Mouse (Mus musculus) limb, embryonic 10.5 days (tissue): ENCODE results near the gene Tctn1. TPM values are rescaled to one million over a fixed set of nuclear protein-coding genes. Genes with fewer than 3 reads are reported as not detected.
A peak's percentile ranks its signal among the peaks of the same experiment; 100 is the strongest.

ENCODE experiments used
- DNase-seq: peaks from one replicate; pipeline ENCODE4 v3.0.0-alpha.2; 2017; ENCODE audit warnings: low spot score
- H3K27ac ChIP-seq: fragments of 300-500 bp; sonication (generic); 2 replicates; pipeline ENCODE4 v1.5.1; 2016; ENCODE audit warnings: mild to moderate bottlenecking
- H3K27me3 ChIP-seq: fragments of 300-500 bp; sonication (generic); 2 replicates; pipeline ENCODE4 v1.6.1; 2016; ENCODE audit warnings: low read depth, mild to moderate bottlenecking; ENCODE audit not compliant: poor library complexity, severe bottlenecking
- H3K36me3 ChIP-seq: fragments of 300-500 bp; sonication (generic); 2 replicates; pipeline ENCODE4 v1.6.1; 2016; ENCODE audit warnings: mild to moderate bottlenecking, moderate library complexity
- H3K4me1 ChIP-seq: fragments of 300-500 bp; sonication (generic); 2 replicates; pipeline ENCODE4 v1.6.1; 2016
- H3K4me3 ChIP-seq: fragments of 300-500 bp; sonication (generic); 2 replicates; pipeline ENCODE4 v1.5.1; 2016; ENCODE audit warnings: mild to moderate bottlenecking, moderate library complexity
- H3K9me3 ChIP-seq: fragments of 300-500 bp; sonication (generic); replicated peaks from 2 replicates; pipeline ENCODE4 v1.6.1; 2016; ENCODE audit warnings: mild to moderate bottlenecking
- WGBS: fragments of 180-500 bp; shearing (Covaris S2); methylation state at CpG from one replicate; pipeline ENCODE4 v1.1.7; 2016; 5-methylcytosine and 5-hydroxymethylcytosine counted together
- polyA plus RNA-seq: library from polyadenylated mRNA; unstranded; fragments of >200 nt; fragmentation: Nextera tagmentation; extraction: Ambion mirVana; gene quantifications from 2 replicates; pipeline ENCODE4 v1.2.1, GENCODE M21; 2016

Tctn1 gene
- polyA plus RNA-seq, 1 experiment from 2014 or later = 4.9 TPM

DNA sequence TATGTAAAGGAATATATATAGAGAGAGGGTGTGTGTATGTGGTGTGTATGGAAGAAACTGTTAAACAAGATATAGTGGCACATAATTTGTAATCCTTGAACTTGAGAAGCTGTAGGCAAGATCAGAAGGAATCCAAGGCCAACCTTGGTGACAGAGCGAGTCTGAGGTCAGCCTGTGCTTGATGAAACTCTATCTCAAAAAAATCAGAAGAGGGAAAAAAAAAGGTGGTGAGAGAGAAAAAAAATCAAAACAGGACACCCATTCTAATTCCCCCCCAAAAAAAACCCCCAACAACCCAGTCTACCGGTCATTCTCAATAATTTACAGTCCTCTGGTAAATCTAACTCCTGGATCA, 19.5 kb upstream of the Tctn1 start:
- Histone ChIP-seq H3K36me3 (peaks cover 21% of the 10 kb centered on the region), H3K4me3 (peak overlapping the region; percentile 99), H3K27ac (no peak overlapping the region), H3K9me3 (no peaks in the 10 kb centered on the region), H3K27me3 (0 out of 2 replicates have a peak, but pooled peaks cover 11% of the 10 kb centered on the region), H3K4me1 (peaks cover 31% of the 10 kb centered on the region)
- 36% methylated on average over 2 of the region's 2 CpGs for WGBS
- DNase-seq = no peak

DNA sequence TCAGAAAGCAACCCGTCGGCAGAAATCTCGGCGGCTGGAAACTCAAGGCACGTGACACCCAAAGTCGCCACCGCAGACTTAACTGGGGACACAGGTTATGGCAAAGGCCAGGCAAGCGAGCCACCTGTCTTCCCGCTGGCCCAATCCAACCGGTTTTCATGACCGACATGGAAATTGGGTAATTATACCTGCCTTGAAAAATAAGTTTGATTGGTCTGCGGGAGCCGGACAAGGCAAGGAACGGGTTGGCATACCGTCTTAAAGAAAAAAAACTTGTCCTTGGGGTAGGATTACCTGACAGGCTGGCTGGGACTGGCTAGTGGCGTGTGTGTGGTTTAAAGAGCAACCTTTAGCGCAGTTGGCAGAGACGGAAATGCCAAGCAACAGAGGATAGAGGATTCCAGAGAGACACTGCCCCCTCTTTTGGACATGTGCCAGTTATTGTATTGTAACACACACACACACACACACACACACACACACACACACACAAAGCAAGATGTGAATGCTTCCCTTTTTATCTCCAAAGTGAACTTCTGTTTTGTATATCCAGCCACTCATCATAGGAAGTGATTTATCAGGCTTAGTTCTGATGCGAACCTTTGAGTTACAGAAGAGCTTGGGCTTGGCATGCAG, 16.7 kb upstream of the Tctn1 start:
- 38% methylated on average over 19 of the region's 19 CpGs for WGBS

DNA sequence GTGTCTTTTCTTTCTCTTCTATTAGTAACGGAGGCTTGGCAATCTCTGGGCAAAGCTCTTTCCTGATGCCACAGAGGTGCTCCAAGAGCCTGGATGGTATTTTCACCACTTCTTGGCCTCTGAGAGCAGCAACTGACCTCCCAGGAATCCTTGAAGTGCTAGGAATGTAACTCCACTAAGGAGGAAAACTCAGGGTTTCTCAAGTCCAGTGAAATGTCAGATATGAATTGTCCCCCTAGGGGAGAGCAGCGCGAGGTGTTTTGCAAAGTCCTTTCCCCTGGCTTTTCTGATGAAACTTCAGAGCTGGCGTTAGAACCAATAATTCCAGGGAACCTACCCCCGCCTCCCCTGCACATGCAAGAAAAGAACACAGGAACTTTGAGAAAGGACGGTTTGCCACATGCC, 16.2 kb upstream of the Tctn1 start:
- 0 out of 2 replicates have a peak, but pooled peaks cover 11% of the 10 kb centered on the region for H3K27me3 ChIP-seq
- 52% methylated on average over 6 of the region's 6 CpGs for WGBS
- no peak for DNase-seq
- H3K9me3 ChIP-seq = no peaks in the 10 kb centered on the region
- peak overlapping the region; percentile 25 for H3K4me3 ChIP-seq
- H3K27ac ChIP-seq = no peak overlapping the region
- H3K36me3 ChIP-seq = no peaks in the 10 kb centered on the region
- peaks cover 27% of the 10 kb centered on the region for H3K4me1 ChIP-seq

More for the DNA sequence above, 16.7 kb upstream of the Tctn1 start:
- Histone ChIP-seq H3K9me3 (no peaks in the 10 kb centered on the region), H3K27me3 (0 out of 2 replicates have a peak, but pooled peaks cover 11% of the 10 kb centered on the region), H3K36me3 (no peaks in the 10 kb centered on the region), H3K4me1 (peaks cover 32% of the 10 kb centered on the region), H3K27ac (no peak overlapping the region), H3K4me3 (peak overlapping the region; percentile 25)
- peak; percentile 44 for DNase-seq

DNA sequence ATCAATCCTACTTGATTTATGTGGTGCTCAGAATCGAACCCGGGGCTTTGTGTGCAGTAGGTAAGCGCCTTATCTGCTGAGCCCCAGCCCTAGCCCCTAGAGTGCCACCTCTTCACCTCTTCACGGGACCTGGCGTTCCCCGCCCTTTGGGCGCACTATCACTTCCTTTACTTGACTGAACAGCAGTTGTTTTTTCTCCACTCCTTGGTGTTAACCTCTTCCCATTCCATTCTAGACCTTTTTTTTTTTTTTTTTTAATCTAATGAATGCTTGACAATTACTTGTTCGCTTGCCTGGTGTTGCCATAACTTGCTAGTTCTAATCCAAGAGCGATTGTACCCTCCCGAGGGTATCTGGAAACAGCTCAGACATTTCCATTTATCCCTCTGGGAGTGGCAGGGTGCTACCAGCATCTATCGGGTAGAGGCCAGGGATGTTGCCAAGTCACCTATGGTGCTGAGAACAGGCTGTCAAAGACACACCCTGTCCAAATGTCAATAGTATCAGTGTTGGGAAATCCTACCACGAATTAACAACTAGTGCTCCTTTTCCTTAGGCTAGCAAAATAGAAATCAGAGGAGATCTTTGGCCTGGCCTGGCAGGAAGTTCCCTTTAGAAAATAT, 15.7 kb upstream of the Tctn1 start:
- Histone ChIP-seq H3K27ac (no peak overlapping the region), H3K27me3 (0 out of 2 replicates have a peak, but pooled peaks cover 11% of the 10 kb centered on the region), H3K36me3 (no peaks in the 10 kb centered on the region), H3K4me3 (no peak overlapping the region), H3K9me3 (no peaks in the 10 kb centered on the region), H3K4me1 (peaks cover 22% of the 10 kb centered on the region)
- DNase-seq = no peak
- WGBS = 79% methylated on average over 12 of the region's 12 CpGs

DNA sequence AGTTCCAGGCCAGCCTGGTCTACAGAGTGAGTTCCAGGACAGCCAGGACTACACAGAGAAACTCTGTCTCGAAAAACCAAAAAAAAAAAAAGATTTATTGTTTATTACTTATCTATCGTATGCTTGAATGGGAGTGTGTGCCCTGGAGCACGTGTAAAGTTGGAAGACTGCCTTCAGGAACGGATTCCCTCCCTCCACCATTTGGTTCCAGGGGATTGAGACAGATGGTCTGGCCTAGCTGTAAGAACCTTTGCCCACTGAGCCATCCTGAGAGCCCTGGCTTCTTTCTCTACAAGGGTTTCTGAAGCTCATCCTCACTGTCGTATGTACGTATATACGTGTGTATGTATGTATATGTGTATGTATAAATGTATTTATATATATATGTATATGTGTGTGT, 14.7 kb upstream of the Tctn1 start:
- H3K9me3 ChIP-seq = no peaks in the 10 kb centered on the region
- H3K27ac ChIP-seq = no peak overlapping the region
- no peak for DNase-seq
- H3K36me3 ChIP-seq = no peaks in the 10 kb centered on the region
- no peak overlapping the region for H3K4me3 ChIP-seq
- 0 out of 2 replicates have a peak, but pooled peaks cover 11% of the 10 kb centered on the region for H3K27me3 ChIP-seq
- WGBS = 79% methylated on average over 7 of the region's 7 CpGs
- H3K4me1 ChIP-seq = peaks cover 22% of the 10 kb centered on the region

DNA sequence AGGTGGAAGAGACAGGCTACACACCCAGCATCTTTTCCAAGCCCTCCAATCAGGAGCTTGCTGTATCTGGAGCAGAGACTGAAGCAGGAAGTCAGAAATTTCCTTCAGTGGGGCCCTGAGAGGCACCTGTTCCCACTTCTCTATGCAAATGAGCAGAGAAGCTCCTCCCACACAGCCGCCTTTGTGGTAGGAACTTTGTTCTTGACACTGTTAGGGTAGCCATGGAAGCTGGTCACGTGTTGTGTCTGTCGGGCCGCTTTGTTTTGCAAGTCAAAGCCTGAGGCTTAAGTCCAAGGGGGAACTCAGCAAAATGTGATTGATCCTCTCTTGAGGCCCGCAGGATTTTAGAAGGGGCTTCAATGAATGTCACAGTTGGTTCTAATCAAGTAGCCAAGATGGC, 10.5 kb upstream of the Tctn1 start:
- Histone ChIP-seq H3K4me1 (peaks cover 10% of the 10 kb centered on the region), H3K9me3 (no peaks in the 10 kb centered on the region), H3K27ac (no peak overlapping the region), H3K4me3 (no peak overlapping the region), H3K27me3 (no peaks in the 10 kb centered on the region), H3K36me3 (no peaks in the 10 kb centered on the region)
- no peak for DNase-seq
- 35% methylated on average over 5 of the region's 5 CpGs for WGBS

DNA sequence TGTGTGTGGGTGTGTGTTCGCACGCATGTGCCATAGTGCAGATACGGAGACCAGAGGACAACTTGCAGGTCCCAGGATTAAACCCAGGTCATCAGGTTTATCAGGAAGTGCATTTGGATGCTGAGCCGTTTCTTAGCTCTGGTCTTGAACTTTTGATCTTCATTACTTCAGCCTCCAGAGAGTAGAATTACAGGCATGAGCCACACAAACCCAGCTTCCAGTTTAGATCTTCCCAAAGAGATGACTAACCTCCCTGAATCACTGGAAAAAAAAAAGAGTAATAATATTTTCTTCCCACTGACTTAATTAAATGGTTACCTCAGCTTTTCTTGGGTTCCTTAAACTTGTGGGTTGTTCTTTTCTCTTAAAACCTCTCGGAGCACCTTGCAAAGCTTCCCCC, 8.6 kb upstream of the Tctn1 start:
- DNase-seq = no peak
- WGBS = 84% methylated on average over 5 of the region's 5 CpGs
- no peak overlapping the region for H3K27ac ChIP-seq
- H3K9me3 ChIP-seq = no peaks in the 10 kb centered on the region
- H3K27me3 ChIP-seq = no peaks in the 10 kb centered on the region
- H3K4me3 ChIP-seq = no peak overlapping the region
- H3K36me3 ChIP-seq = no peaks in the 10 kb centered on the region
- H3K4me1 ChIP-seq = peaks cover 10% of the 10 kb centered on the region

DNA sequence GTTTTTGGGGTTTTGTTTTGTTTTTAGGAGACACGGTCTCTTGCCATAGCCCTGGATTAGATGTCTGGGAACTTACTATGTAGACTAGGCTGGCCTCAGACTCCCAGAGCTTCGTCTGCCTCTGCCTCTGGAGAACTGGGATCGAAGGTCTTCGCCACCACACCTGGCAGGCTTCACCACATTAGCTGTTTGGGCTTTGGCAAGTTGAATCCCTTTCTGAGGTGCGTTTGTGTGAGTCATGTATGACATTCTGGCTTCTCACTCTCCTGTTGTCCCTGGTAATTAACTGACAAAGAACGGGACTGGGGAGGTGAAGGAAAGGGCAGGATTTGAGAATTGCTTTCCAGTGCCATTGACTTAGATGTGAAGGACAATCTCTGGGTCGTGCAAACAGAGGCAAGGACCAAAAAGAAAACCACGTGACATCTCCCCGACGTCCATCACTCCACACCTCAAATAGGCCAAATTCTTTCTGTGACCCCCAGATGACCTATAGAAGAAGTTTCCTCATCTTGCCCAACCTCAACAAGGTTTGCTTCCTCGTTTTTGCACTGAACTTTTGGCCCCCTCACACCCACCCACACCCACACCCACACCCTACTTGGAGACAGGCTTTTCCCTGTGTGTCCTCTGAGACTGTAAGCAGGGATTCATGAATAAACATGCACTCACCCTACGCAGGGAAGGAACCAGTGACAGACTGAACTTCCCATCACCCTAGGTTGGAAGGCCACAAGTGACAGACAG, 4.8 kb upstream of the Tctn1 start:
- Histone ChIP-seq H3K4me3 (no peak overlapping the region), H3K27me3 (no peaks in the 10 kb centered on the region), H3K27ac (no peak overlapping the region), H3K9me3 (no peaks in the 10 kb centered on the region), H3K4me1 (peaks cover under 1% of the 10 kb centered on the region), H3K36me3 (no peaks in the 10 kb centered on the region)
- 63% methylated on average over 12 of the region's 12 CpGs for WGBS
- no peak for DNase-seq

DNA sequence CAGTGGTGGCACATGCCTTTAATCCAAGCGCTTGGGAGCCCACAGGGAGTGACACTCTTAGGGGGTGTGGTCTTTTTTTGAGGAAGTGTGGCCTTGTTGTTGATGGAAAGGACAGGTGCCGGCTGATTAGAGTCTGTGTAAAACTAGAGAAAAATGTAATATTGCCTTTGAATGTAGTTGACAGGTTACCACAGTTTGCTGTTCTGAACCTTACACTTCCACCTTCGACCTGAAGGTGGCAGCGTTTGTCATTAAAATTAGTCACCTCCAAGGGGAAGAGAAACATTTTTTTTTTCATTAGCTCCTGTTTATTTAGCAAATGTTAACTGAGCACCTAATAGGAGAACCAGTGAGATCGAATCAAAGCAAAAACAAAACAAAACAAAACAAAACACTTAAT, 3.6 kb upstream of the Tctn1 start:
- peaks cover 12% of the 10 kb centered on the region for H3K4me1 ChIP-seq
- H3K27me3 ChIP-seq = no peaks in the 10 kb centered on the region
- H3K27ac ChIP-seq = no peak overlapping the region
- no peaks in the 10 kb centered on the region for H3K9me3 ChIP-seq
- 33% methylated on average over 5 of the region's 5 CpGs for WGBS
- no peaks in the 10 kb centered on the region for H3K36me3 ChIP-seq
- no peak overlapping the region for H3K4me3 ChIP-seq
- DNase-seq = peak; percentile 56

DNA sequence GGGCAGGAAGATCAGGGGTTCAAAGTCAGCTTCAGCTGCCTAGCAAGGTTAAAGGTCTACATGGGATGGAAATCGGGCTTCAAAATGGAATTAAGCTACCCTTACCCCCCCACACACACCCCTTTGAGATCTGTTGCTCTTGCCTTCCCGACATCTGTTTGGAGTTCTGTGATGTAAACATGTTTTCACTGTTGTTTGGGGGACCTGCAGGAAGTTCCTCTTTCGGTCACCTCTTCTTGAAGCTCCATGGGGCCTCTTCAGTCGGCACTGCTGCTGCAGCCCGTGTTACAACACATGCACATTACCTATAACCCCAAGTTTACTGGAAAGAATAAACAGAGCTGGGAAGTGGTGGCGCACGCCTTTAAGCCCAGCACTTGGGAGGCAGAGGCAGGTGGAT, 2.9 kb upstream of the Tctn1 start:
- Histone ChIP-seq H3K4me3 (no peak overlapping the region), H3K27me3 (no peaks in the 10 kb centered on the region), H3K9me3 (no peaks in the 10 kb centered on the region), H3K4me1 (peaks cover 12% of the 10 kb centered on the region), H3K27ac (no peak overlapping the region), H3K36me3 (no peaks in the 10 kb centered on the region)
- no peak for DNase-seq
- WGBS = 80% methylated on average over 7 of the region's 7 CpGs

DNA sequence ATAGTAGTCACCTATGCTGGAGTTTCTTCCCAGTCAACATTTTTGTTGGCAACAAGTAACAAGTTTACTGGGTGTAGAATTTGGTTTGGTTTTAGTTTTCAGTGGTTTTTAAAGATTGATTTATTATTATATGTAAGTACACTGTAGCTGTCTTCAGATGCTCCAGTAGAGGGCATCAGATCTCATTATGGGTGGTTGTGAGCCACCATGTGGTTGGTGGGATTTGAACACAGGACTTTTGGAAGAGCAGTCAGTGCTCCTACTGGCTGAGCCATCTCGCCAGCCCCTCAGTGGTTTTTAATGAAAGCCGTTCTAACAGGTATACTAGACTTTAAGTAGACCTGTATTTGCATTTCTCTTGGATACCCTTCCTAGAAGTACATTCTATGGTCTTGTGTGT, 1.7 kb upstream of the Tctn1 start:
- H3K4me3 ChIP-seq = no peak overlapping the region
- WGBS = 88% methylated on average over 2 of the region's 2 CpGs
- H3K27ac ChIP-seq = no peak overlapping the region
- peaks cover 12% of the 10 kb centered on the region for H3K4me1 ChIP-seq
- no peak for DNase-seq
- peaks cover 5% of the 10 kb centered on the region for H3K36me3 ChIP-seq
- no peaks in the 10 kb centered on the region for H3K9me3 ChIP-seq
- H3K27me3 ChIP-seq = no peaks in the 10 kb centered on the region

DNA sequence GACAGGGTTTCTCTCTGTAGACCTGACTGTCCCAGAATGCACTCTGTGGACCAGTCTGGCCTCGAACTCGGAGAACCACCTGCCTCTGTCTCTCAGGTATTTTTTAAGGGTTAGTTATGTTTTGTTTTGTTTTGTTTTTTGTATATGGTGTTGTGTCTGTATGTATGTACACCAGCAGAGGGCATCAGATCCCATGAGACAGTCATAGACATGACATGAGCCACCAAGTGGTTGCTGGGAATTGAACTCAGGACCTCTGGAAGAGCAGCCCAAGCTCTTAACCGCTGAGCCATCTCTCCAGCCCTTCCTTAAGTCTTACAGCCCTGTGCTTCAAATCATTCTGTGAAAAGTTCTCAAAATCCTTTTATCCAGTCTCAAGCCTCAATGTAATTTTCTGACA, 927 bp upstream of the Tctn1 start:
- no peak for DNase-seq
- WGBS = 82% methylated on average over 3 of the region's 3 CpGs

DNA sequence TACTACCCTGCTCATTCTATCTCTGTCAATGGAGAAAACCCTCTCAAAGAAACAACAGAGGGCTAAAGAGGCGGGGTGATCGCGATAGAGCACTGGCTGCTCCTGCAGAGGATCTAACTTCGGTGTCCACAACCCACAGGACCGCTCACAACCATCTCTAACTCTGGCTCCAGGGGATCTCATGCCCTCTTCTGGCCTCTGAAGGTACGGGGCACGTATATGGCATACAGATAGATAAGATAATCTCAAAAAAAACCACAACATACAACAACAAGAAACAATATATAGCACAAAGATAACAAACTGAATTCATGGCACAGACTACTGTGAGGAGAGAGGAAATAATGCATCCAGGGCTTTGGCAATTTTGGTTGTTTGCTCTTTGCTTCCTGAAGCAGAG, 2.2 kb downstream of the Tctn1 start:
- Histone ChIP-seq H3K9me3 (no peaks in the 10 kb centered on the region), H3K4me1 (peaks cover 12% of the 10 kb centered on the region), H3K27me3 (no peaks in the 10 kb centered on the region), H3K36me3 (peaks cover 41% of the 10 kb centered on the region), H3K4me3 (no peak overlapping the region), H3K27ac (no peak overlapping the region)
- no peak for DNase-seq
- 62% methylated on average over 7 of the region's 7 CpGs for WGBS

More for the DNA sequence above, 927 bp upstream of the Tctn1 start:
- Histone ChIP-seq H3K4me1 (peaks cover 12% of the 10 kb centered on the region), H3K27ac (no peak overlapping the region), H3K4me3 (no peak overlapping the region), H3K9me3 (no peaks in the 10 kb centered on the region), H3K27me3 (no peaks in the 10 kb centered on the region), H3K36me3 (peaks cover 12% of the 10 kb centered on the region)
